Mouse (Mus musculus) neural tube, embryonic 15.5 days (tissue): ENCODE results near the gene Smtn. TPM values are rescaled to one million over a fixed set of nuclear protein-coding genes. Genes with fewer than 3 reads are reported as not detected.

ENCODE experiments used
- ATAC-seq: fragments of 200-750 bp; cut with Nextera tagmentation; 2 replicates; pipeline ENCODE4 v1.8.0; 2017; ENCODE audit warnings: mild to moderate bottlenecking, moderate TSS enrichment, moderate library complexity; ENCODE audit not compliant: low FRiP score
- H3K27ac ChIP-seq: fragments of 300-500 bp; sonication (generic); replicated peaks from 2 replicates; pipeline ENCODE4 v1.5.1; 2015; ENCODE audit warnings: mild to moderate bottlenecking, inconsistent platforms
- H3K27me3 ChIP-seq: fragments of 300-500 bp; sonication (generic); replicated peaks from 2 replicates; pipeline ENCODE4 v1.6.1; 2015; ENCODE audit warnings: inconsistent platforms
- H3K36me3 ChIP-seq: fragments of 300-500 bp; sonication (generic); 2 replicates; pipeline ENCODE4 v1.6.1; 2015; ENCODE audit warnings: inconsistent platforms
- H3K4me1 ChIP-seq: fragments of 300-500 bp; sonication (generic); 2 replicates; pipeline ENCODE4 v1.6.1; 2015; ENCODE audit warnings: inconsistent platforms
- H3K4me2 ChIP-seq: fragments of 300-500 bp; sonication (generic); 2 replicates; pipeline ENCODE4 v1.6.1; 2015; ENCODE audit warnings: inconsistent platforms, mild to moderate bottlenecking, moderate library complexity
- H3K4me3 ChIP-seq: fragments of 300-500 bp; sonication (generic); replicated peaks from 2 replicates; pipeline ENCODE4 v1.5.1; 2015; ENCODE audit warnings: mild to moderate bottlenecking, inconsistent platforms
- H3K9ac ChIP-seq: fragments of 300-500 bp; sonication (generic); replicated peaks from 2 replicates; pipeline ENCODE4 v1.6.1; 2015; ENCODE audit warnings: mild to moderate bottlenecking, inconsistent platforms
- H3K9me3 ChIP-seq: fragments of 300-500 bp; sonication (generic); replicated peaks from 2 replicates; pipeline ENCODE4 v1.6.1; 2016; ENCODE audit warnings: inconsistent platforms
- WGBS: fragments of 180-500 bp; shearing (Covaris S2); methylation state at CpG from one replicate; pipeline ENCODE4 v1.1.7; 2015; ENCODE audit warnings: mixed read lengths; 5-methylcytosine and 5-hydroxymethylcytosine counted together
- polyA plus RNA-seq: library from polyadenylated mRNA; unstranded; fragments of >200 nt; fragmentation: Nextera tagmentation; extraction: Ambion mirVana; gene quantifications from 2 replicates; pipeline ENCODE4 v1.2.1, GENCODE M21; 2015

The Smtn gene
- polyA plus RNA-seq, 1 experiment from 2014 or later, result 18.5 TPM

DNA sequence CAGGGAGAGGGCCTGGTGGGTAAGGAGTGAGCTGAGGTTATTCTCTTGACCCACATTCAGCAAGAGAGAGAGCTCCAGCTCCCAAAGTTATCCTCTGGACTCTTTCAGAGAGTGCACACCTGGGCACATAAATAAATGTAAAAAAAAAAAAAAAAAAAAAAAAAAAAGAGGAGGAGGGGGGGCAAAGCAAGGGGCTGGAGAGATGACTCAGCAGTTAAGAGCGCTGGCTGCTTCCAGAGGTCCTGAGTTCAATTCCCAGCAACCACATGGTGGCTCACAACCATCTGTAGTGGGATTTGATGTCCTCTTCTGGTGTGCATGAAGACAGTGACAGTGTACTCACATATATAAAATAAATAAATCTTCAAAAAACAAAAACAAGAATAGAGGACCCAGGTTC, 43.1 kb downstream of the Smtn start:
- H3K4me1 ChIP-seq, result no peaks in the 10 kb centered on the region
- H3K27me3 ChIP-seq, result no peaks in the 10 kb centered on the region
- H3K9ac ChIP-seq, result no peak overlapping the region
- H3K27ac ChIP-seq, result no peak overlapping the region
- 87% methylated on average over 1 of the region's 1 CpGs for WGBS
- no peak overlapping the region for H3K4me3 ChIP-seq
- H3K36me3 ChIP-seq, result no peaks in the 10 kb centered on the region
- H3K4me2 ChIP-seq, result no peak overlapping the region
- ATAC-seq, result no peak
- no peaks in the 10 kb centered on the region for H3K9me3 ChIP-seq

DNA sequence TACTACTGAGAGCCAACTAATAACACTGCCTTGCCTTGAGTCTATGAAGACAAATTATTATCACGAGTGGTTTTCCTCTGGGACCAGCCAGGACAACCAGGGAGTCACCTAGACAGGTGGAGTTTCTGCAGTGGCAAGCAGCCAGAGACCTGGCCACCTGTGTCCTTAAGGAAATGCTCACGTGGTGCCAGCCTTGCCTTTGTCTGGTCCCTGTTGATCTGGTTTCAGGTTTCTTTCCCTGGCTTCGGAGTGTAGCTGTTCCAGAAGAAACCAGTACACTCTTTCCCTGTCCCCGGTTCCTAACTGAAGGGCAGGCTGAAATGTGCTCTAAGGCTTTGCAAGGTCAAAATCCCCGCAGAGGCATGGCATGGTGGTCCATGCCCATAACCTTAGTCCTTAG, 43.7 kb downstream of the Smtn start:
- ATAC-seq, result no peak
- H3K27me3 ChIP-seq, result no peaks in the 10 kb centered on the region
- WGBS, result 71% methylated on average over 5 of the region's 5 CpGs
- no peak overlapping the region for H3K4me3 ChIP-seq
- H3K4me2 ChIP-seq, result no peak overlapping the region
- no peaks in the 10 kb centered on the region for H3K4me1 ChIP-seq
- H3K36me3 ChIP-seq, result no peaks in the 10 kb centered on the region
- H3K9ac ChIP-seq, result no peak overlapping the region
- H3K9me3 ChIP-seq, result no peaks in the 10 kb centered on the region
- no peak overlapping the region for H3K27ac ChIP-seq

DNA sequence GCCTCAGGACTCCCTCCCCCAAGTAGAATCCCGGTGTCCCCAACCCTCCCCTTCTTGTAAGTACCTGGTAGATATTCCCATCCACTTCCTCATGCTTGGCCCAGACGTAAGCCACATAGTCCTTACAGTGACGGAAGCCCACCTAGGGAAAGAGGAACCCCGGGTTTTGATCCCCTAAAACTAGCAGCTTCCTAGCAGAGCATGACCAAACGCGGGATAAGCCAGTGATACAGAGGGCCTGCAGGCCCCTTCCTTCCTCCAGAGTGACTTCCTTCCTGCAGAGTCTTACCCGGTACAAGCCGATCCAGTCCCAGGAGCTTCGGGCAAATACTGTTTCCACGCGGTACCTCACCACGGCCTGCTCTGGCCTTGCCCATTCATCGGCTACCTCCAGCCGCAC, 44.9 kb downstream of the Smtn start:
- Histone ChIP-seq H3K9ac (no peak overlapping the region), H3K27ac (no peak overlapping the region), H3K27me3 (no peaks in the 10 kb centered on the region), H3K9me3 (no peaks in the 10 kb centered on the region), H3K36me3 (no peaks in the 10 kb centered on the region), H3K4me2 (no peak overlapping the region), H3K4me1 (no peaks in the 10 kb centered on the region), H3K4me3 (no peak overlapping the region)
- WGBS, result 96% methylated on average over 14 of the region's 14 CpGs
- ATAC-seq, result no peak

GRCm38 (mm10) chr11:3494857-3495256, 45.6 kb downstream of the Smtn start:
- no peaks in the 10 kb centered on the region for H3K36me3 ChIP-seq
- 81% methylated on average over 17 of the region's 17 CpGs for WGBS
- no peaks in the 10 kb centered on the region for H3K4me1 ChIP-seq
- no peak overlapping the region for H3K9ac ChIP-seq
- no peak overlapping the region for H3K27ac ChIP-seq
- no peaks in the 10 kb centered on the region for H3K27me3 ChIP-seq
- no peaks in the 10 kb centered on the region for H3K9me3 ChIP-seq
- no peak overlapping the region for H3K4me3 ChIP-seq
- no peak overlapping the region for H3K4me2 ChIP-seq
- no peak for ATAC-seq

- Histone ChIP-seq H3K4me2 (no peak overlapping the region), H3K27me3 (no peaks in the 10 kb centered on the region), H3K9me3 (no peaks in the 10 kb centered on the region), H3K9ac (no peak overlapping the region), H3K4me1 (no peaks in the 10 kb centered on the region), H3K4me3 (no peak overlapping the region), H3K36me3 (no peaks in the 10 kb centered on the region), H3K27ac (no peak overlapping the region)
- WGBS, result 64% methylated on average over 4 of the region's 4 CpGs
- no peak for ATAC-seq
Observed at GRCm38 (mm10) chr11:3492748-3493147, 47.7 kb downstream of the Smtn start.

GRCm38 (mm10) chr11:3489036-3489435, 51.4 kb downstream of the Smtn start:
- no peaks in the 10 kb centered on the region for H3K36me3 ChIP-seq
- no peak overlapping the region for H3K4me3 ChIP-seq
- peaks cover 8% of the 10 kb centered on the region for H3K4me1 ChIP-seq
- no peaks in the 10 kb centered on the region for H3K9me3 ChIP-seq
- H3K27ac ChIP-seq, result no peak overlapping the region
- no peak overlapping the region for H3K9ac ChIP-seq
- ATAC-seq, result no peak
- WGBS, result 88% methylated on average over 5 of the region's 5 CpGs
- H3K4me2 ChIP-seq, result no peak overlapping the region
- no peaks in the 10 kb centered on the region for H3K27me3 ChIP-seq

GRCm38 (mm10) chr11:3487952-3488570, 52.4 kb downstream of the Smtn start, which contains the start of gene Pla2g3:
Pla2g3 (plus strand) TSS chr11:3488284.
- WGBS, result 20% methylated on average over 11 of the region's 11 CpGs

DNA sequence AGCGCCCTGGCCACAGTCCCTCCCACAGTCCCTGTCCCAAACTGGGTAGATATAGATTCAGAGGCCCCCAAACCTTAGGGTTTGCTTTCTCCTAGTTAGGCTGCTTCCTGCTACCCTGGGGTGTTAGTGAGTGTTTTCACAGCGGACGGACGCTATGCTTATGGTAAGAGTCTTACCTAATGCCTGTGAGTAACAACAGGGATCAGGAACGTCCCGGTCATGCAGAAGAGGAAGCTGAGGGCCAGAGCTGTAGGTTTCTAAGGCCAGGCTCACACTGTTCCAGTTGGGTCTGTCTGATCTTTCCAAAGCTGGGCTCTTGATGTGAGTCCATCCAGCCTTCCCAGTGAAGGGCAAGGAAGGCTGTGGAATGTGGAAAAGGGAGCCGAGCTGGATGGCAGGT, 54.1 kb downstream of the Smtn start:
- Histone ChIP-seq H3K9me3 (no peaks in the 10 kb centered on the region), H3K4me2 (no peak overlapping the region), H3K36me3 (no peaks in the 10 kb centered on the region), H3K4me1 (peaks cover 15% of the 10 kb centered on the region), H3K27me3 (no peaks in the 10 kb centered on the region), H3K4me3 (no peak overlapping the region), H3K9ac (no peak overlapping the region), H3K27ac (no peak overlapping the region)
- WGBS, result 77% methylated on average over 7 of the region's 7 CpGs
- ATAC-seq, result no peak

More at GRCm38 (mm10) chr11:3487952-3488570, 52.4 kb downstream of the Smtn start, which contains the start of gene Pla2g3:
- ATAC-seq, result no peak
- Histone ChIP-seq H3K4me1 (peaks cover 15% of the 10 kb centered on the region), H3K9me3 (no peaks in the 10 kb centered on the region), H3K9ac (no peak within 1 kb of the TSS), H3K4me3 (no peak within 1 kb of the TSS), H3K4me2 (no peak within 1 kb of the TSS; the same call in 1 of the 2 replicates), H3K36me3 (no peaks in the 10 kb centered on the region), H3K27ac (no peak within 1 kb of the TSS), H3K27me3 (no peaks in the 10 kb centered on the region)

- Histone ChIP-seq H3K36me3 (no peaks in the 10 kb centered on the region), H3K27ac (peak overlapping the region; percentile 74), H3K4me2 (no peak overlapping the region; the same call in 1 of the 2 replicates), H3K4me3 (no peak overlapping the region), H3K9me3 (no peaks in the 10 kb centered on the region), H3K4me1 (peaks cover 15% of the 10 kb centered on the region), H3K27me3 (no peaks in the 10 kb centered on the region), H3K9ac (no peak overlapping the region)
- 39% methylated on average over 11 of the region's 11 CpGs for WGBS
- ATAC-seq, result peak; percentile 82
Observed at GRCm38 (mm10) chr11:3483980-3484642, 56.3 kb downstream of the Smtn start.

- ATAC-seq, result no peak
- no peak overlapping the region for H3K9ac ChIP-seq
- H3K27ac ChIP-seq, result no peak overlapping the region
- H3K36me3 ChIP-seq, result no peaks in the 10 kb centered on the region
- H3K4me2 ChIP-seq, result no peak overlapping the region
- H3K27me3 ChIP-seq, result no peaks in the 10 kb centered on the region
- no peaks in the 10 kb centered on the region for H3K9me3 ChIP-seq
- no peaks in the 10 kb centered on the region for H3K4me1 ChIP-seq
- H3K4me3 ChIP-seq, result no peak overlapping the region
Observed at GRCm38 (mm10) chr11:3475489-3475888, 64.9 kb downstream of the Smtn start.

DNA sequence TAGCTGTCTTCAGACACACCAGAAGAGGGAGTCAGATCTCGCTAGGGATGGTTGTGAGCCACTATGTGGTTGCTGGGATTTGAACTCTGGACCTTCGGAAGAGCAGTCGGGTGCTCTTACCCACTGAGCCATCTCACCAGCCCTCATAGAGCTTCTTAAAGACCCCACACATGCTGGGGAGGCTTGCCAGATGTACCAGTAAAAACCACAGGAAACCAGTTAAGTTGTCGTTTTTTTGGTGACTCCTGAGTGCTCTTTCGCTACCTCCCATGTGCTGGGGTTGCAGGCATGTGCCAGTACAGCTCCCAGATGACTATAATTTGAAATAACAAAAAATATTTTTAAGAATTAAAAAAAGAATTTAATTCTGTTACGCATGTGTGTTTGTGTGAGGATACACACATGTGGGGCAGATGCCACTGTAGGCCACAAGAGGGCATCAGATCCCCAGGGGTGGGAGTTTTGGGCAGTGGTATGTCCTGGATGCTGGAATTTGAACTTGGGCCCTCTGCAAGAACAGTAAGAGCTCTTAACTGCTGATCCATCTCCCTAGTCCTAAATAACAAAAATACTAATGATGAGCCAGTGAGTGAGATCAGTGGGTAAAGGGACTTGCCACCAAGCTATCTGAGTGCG, 65.8 kb downstream of the Smtn start:
- Histone ChIP-seq H3K27me3 (no peaks in the 10 kb centered on the region), H3K4me3 (no peak overlapping the region), H3K27ac (no peak overlapping the region), H3K36me3 (no peaks in the 10 kb centered on the region), H3K4me1 (no peaks in the 10 kb centered on the region), H3K9me3 (no peaks in the 10 kb centered on the region), H3K9ac (no peak overlapping the region), H3K4me2 (no peak overlapping the region)
- ATAC-seq, result no peak
- 89% methylated on average over 7 of the region's 7 CpGs for WGBS

GRCm38 (mm10) chr11:3472484-3472883, 67.9 kb downstream of the Smtn start:
- H3K4me1 ChIP-seq, result no peaks in the 10 kb centered on the region
- no peak overlapping the region for H3K4me3 ChIP-seq
- H3K27me3 ChIP-seq, result no peaks in the 10 kb centered on the region
- H3K9me3 ChIP-seq, result no peaks in the 10 kb centered on the region
- no peak for ATAC-seq
- no peak overlapping the region for H3K4me2 ChIP-seq
- no peak overlapping the region for H3K27ac ChIP-seq
- H3K36me3 ChIP-seq, result no peaks in the 10 kb centered on the region
- no peak overlapping the region for H3K9ac ChIP-seq
- WGBS, result 33% methylated on average over 1 of the region's 1 CpGs
